Mouse (Mus musculus): ENCODE data around the gene Igf1.
A peak's percentile ranks its signal among the peaks of the same experiment; 100 is the strongest.

Gene Igf1

DNA sequence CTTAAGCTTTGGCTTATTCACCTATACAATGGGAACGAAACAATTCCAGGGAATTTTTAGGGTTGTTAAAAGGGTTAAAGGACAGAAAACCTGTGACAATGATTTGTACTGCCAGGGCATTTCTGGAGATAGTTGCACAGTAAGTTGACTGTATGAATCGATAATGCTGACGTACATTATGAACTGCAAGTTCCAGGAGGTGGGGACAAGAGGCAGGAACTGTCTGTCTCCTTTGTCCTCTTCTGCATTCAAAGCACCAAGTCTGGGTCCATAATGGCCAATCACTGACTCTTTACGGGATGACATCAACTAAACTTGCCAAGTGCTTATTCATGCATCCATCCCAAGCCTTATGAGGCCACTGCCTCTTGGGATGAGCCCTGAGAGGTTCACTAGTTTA lies 39.3 kb downstream of the Igf1 start:
- no peak for DNase-seq (ENCODE audit: low read depth)

- DNase-seq (ENCODE audit: low read depth) = no peak
These were observed 40.8 kb downstream of the Igf1 start for GRCm38 (mm10) chr10:87898826-87899225.

DNA sequence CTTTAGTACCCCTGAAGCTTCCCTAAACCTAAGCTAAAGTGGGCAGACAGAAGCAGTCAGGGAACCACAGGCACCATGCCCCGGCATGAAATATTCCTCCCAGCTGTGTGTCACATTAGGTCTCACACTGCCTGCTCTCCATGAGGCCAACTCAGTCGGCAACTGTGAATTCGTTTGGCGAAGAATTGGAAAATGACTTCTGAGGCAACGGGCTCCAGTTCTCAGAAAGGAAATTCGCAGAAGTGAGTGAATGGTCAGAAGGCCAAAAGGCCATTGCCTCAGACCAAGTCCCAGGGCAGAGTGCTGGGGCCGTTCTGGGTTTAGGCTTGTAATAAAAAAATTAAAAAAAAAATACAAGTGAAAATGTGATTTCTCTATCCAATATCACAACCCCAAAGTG lies 43.9 kb downstream of the Igf1 start:
- DNase-seq (ENCODE audit: low read depth) = no peak

DNA sequence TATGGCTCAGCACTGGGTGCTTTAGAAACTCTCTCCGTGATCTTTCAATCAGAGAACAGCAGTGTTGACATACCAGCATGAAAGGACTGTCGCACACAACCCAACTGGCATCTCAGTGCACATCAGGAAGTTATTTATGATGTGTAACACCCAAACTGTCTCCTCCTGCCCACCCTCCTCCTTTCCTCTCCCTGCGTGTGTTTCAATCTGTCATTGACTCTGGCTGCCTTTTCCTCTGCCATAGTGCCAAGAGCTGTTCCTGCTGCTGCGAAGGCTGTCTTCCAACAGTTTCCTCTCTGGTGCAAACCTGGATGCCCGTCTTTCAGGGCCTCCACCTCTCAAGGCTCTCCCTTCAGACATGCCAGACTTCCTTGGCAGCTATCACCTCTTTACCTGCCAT lies 46.3 kb downstream of the Igf1 start:
- DNase-seq (ENCODE audit: low read depth) = no peak

DNA sequence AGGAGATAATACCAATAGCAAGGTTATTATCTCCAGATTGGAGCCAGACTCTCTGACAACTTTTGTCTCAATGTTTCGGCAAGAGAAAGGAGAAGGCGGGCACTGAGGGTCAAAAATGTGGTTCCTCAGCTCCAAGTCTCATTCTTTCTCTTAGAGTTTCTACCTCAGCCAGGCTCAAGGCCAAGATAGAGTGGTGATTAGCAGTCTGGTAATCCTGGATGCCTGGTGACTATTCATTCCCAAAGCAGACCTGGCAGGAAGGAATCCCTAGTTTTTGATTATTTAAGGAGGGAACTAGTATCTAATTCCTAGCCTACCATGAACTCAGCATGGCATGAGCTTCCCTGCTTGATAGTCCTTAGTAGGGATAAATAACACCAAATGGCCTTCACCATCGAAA lies 47.0 kb downstream of the Igf1 start:
- DNase-seq (ENCODE audit: low read depth) = no peak

- no peak for DNase-seq (ENCODE audit: low read depth)
These were observed 48.1 kb downstream of the Igf1 start for GRCm38 (mm10) chr10:87906121-87906520.

GRCm38 (mm10) chr10:87906757-87907307 lies 48.8 kb downstream of the Igf1 start:
- no peak for DNase-seq (ENCODE audit: low read depth)

GRCm38 (mm10) chr10:87913852-87914251 lies 55.8 kb downstream of the Igf1 start:
- no peak for DNase-seq (ENCODE audit: low read depth)

- no peak for DNase-seq (ENCODE audit: low read depth)
These were observed 56.9 kb downstream of the Igf1 start for GRCm38 (mm10) chr10:87914932-87915331.

GRCm38 (mm10) chr10:87915782-87916181 lies 57.7 kb downstream of the Igf1 start:
- no peak for DNase-seq (ENCODE audit: low read depth)

DNA sequence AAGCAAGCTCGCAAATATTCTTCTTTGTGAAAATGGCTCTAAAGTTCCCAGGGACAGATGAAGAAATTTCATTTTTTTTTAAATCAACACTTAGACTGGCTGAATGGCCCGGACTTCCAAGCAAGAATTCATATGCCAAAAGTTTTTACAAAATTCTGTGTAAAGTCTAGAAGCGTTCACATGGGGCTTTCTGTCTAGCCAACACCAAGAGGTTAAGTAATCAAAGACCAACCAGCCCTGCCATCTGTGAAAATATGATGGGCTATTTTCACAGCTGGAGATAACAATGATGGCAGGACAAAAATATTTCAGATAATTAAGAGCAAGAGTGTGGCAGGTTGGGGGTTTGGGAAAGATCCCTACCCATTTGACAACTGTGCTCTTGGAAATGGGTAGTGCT lies 64.2 kb downstream of the Igf1 start:
- DNase-seq (ENCODE audit: low read depth) = no peak

DNA sequence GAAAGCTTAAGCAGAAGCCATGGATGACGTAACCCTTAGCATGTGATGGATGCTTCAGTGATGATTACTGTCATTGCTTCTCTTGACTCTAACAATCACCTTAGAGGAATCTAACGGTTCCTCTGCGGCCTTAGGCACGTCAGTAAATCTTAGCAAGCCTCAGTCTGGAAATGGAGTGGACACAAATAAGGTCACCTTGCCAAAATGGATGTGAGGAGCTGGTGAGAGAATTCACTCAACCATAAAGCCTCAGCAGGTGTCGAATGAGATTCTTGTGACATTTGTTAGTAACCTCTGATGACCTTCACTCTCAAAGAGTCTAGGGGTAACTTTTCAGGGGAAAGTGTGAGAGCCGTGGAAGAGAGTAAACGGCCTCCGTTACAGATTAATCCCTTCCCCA lies 68.5 kb downstream of the Igf1 start:
- DNase-seq (ENCODE audit: low read depth) = no peak

DNA sequence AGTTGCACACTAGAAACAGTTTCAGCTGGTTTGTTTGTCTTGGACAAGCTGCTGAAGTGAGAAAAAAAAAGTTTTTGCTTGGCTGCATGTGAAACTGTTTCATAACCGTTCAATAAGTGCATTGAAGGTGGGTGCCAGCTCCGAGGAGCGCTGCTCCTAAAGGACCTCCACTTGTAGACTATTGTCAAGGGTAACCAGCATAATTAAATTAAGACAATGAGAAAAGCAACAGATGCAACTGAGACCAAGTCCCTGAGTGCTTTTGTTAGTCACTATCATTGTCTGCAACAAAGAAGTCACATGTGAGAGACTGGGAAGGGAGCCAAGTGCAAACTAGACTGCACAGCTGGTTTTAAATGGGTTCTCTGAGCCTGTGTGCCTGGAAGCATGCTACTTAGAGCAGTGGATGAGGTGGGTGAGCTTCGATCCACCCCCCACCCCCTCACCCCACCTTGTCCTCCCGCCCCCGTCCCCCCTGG lies 69.1 kb downstream of the Igf1 start:
- DNase-seq (ENCODE audit: low read depth) = peak; percentile 15

- no peak for DNase-seq (ENCODE audit: low read depth)
These were observed 90.1 kb downstream of the Igf1 start for GRCm38 (mm10) chr10:87948192-87948591.

- peak; percentile 4 for DNase-seq (ENCODE audit: low read depth)
These were observed 113.5 kb downstream of the Igf1 start for GRCm38 (mm10) chr10:87971536-87971935.

DNA sequence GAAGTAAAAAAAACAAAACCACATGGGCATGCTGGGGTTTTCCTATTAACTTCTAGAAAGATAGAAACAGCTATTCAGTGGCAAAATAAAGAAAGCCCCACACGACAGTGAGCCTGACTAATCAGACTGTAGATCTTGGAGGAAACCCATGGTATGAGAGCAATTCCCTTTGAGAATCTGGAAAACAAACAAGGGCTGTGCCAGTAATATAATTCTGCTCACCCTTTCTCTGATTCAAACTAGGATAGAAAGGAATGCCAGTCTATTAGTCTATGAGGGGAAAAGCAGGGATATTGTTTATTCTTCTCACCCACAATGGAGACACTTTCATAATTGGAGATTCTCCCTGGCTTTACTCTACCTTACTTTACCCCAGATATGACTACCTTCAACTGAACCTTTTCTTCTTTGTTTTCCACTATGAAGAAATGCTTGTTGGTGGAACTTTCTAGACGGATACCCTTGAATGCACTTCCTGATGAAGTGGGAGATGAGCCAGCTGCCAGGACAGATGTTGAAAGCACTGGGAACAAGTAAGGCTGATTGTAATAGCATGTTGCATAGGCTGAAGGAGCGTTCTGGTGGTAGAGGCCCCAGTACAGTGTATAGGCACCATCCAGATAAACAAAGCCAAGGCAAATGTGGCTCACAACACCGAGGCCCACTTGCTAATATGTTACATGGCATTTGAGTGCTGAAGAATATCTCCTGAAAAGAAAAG lies 116.0 kb downstream of the Igf1 start:
- no peak for DNase-seq (ENCODE audit: low read depth)

DNA sequence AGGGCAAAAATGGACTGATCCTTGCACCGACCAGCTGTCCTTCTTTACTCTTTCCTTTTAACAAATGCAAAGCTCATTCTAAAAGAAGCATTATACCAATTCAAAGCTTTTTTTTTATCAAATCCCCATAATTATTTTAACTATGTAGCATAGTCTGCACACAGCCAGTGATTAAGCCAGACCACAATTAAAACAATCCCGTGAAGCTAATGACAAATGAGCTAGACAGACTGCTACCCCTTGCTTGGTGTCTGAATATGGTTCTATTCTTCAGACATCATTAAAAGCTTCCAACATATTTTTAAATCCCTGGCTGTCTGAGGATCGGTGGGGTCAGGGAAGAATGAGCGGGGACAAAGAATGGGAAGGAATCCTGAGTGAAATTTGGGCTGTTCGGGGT lies 127.3 kb downstream of the Igf1 start:
- no peak for DNase-seq (ENCODE audit: low read depth)

GRCm38 (mm10) chr10:87986201-87986600 lies 128.1 kb downstream of the Igf1 start:
- DNase-seq (ENCODE audit: low read depth) = no peak

Data from 416B (cell line).